Mouse (Mus musculus): ENCODE measurements around the gene Marcksl1.

Gene Marcksl1

GRCm38 (mm10) chr4:129513086-129513767, at the start of gene Marcksl1:
Gene Marcksl1 (plus strand): TSS chr4:129513581.
- DNase-seq, result peak; percentile 95

- DNase-seq, result no peak
Measured at GRCm38 (mm10) chr4:129464286-129464815, 49.0 kb upstream of the Marcksl1 start.

GRCm38 (mm10) chr4:129476047-129476446, 37.3 kb upstream of the Marcksl1 start:
- no peak for DNase-seq

- no peak for DNase-seq
Measured at GRCm38 (mm10) chr4:129479863-129480262, 33.5 kb upstream of the Marcksl1 start.

- no peak for DNase-seq
Measured at GRCm38 (mm10) chr4:129481090-129481489, 32.3 kb upstream of the Marcksl1 start.

- peak; percentile 72 for DNase-seq
Measured at GRCm38 (mm10) chr4:129490972-129491880, 22.2 kb upstream of the Marcksl1 start, which contains the start of the genes Tssk3 and Fam229a. Gene Tssk3 (minus strand): TSS chr4:129491022. Gene Fam229a (plus strand): TSS chr4:129491190.

GRCm38 (mm10) chr4:129494681-129495080, 18.7 kb upstream of the Marcksl1 start:
- peak; percentile 51 for DNase-seq

- peak; percentile 30 for DNase-seq
Measured at GRCm38 (mm10) chr4:129495672-129496562, 17.5 kb upstream of the Marcksl1 start.

- DNase-seq, result peak; percentile 81
Measured at GRCm38 (mm10) chr4:129496631-129497030, 16.8 kb upstream of the Marcksl1 start.

GRCm38 (mm10) chr4:129498941-129499340, 14.4 kb upstream of the Marcksl1 start:
- peak; percentile 48 for DNase-seq

GRCm38 (mm10) chr4:129500017-129500416, 13.4 kb upstream of the Marcksl1 start:
- DNase-seq, result no peak

- peak; percentile 96 for DNase-seq
Measured at GRCm38 (mm10) chr4:129500607-129501566, 12.5 kb upstream of the Marcksl1 start.

GRCm38 (mm10) chr4:129502327-129502888, 11.0 kb upstream of the Marcksl1 start:
- DNase-seq, result peak; percentile 38

- DNase-seq, result peak; percentile 38
Measured at GRCm38 (mm10) chr4:129502901-129503444, 10.4 kb upstream of the Marcksl1 start.

GRCm38 (mm10) chr4:129505511-129505910, 7.9 kb upstream of the Marcksl1 start:
- no peak for DNase-seq

- DNase-seq, result no peak
Measured at GRCm38 (mm10) chr4:129507434-129508236, 5.7 kb upstream of the Marcksl1 start.

GRCm38 (mm10) chr4:129508237-129508515, 5.2 kb upstream of the Marcksl1 start:
- no peak for DNase-seq

- peak; percentile 41 for DNase-seq
Measured at GRCm38 (mm10) chr4:129508834-129509600, 4.4 kb upstream of the Marcksl1 start.

- no peak for DNase-seq
Measured at GRCm38 (mm10) chr4:129509650-129510049, 3.7 kb upstream of the Marcksl1 start.
